Mouse (Mus musculus) intestine, embryonic 16.5 days (tissue): ENCODE measurements at regions not wholly inside any gene's neighbourhood (a gene's known extent, or its start where the extent isn't known, plus 50 kb on each side); places are given as distances from the start of the nearest gene placed in this dataset.

Experiments used
- ATAC-seq: fragments of 200-750 bp; cut with Nextera tagmentation; 2 replicates; pipeline ENCODE4 v1.8.0; 2017; ENCODE audit warnings: moderate TSS enrichment, moderate library complexity
- H3K27ac ChIP-seq: fragments of 300-500 bp; sonication (generic); 2 replicates; pipeline ENCODE4 v1.5.1; 2014; ENCODE audit warnings: mild to moderate bottlenecking, low read length
- H3K27me3 ChIP-seq: fragments of 300-500 bp; sonication (generic); replicated peaks from 2 replicates; pipeline ENCODE4 v1.6.1; 2014; ENCODE audit warnings: low read length, control low read depth, mixed read lengths; ENCODE audit not compliant: control insufficient read depth, insufficient read depth
- H3K36me3 ChIP-seq: fragments of 300-500 bp; sonication (generic); 2 replicates; pipeline ENCODE4 v1.6.1; 2014; ENCODE audit warnings: low read length, control low read depth; ENCODE audit not compliant: control insufficient read depth, insufficient read depth
- H3K4me1 ChIP-seq: fragments of 300-500 bp; sonication (generic); 2 replicates; pipeline ENCODE4 v1.6.1; 2014; ENCODE audit warnings: low read length, control low read depth, mixed read lengths; ENCODE audit not compliant: control insufficient read depth, insufficient read depth
- H3K4me2 ChIP-seq: fragments of 300-500 bp; sonication (generic); 2 replicates; pipeline ENCODE4 v1.6.1; 2014; ENCODE audit warnings: low read depth, low read length, control low read depth
- H3K4me3 ChIP-seq: fragments of 300-500 bp; sonication (generic); 2 replicates; pipeline ENCODE4 v1.5.1; 2014; ENCODE audit warnings: mild to moderate bottlenecking, low read length
- H3K9ac ChIP-seq: fragments of 300-500 bp; sonication (generic); 2 replicates; pipeline ENCODE4 v1.6.1; 2014; ENCODE audit warnings: low read depth, low read length
- H3K9me3 ChIP-seq: fragments of 300-500 bp; sonication (generic); 2 replicates; pipeline ENCODE4 v1.6.1; 2016; ENCODE audit warnings: low read length, control low read depth; ENCODE audit not compliant: control insufficient read depth
- WGBS: fragments of 180-500 bp; shearing (Covaris S2); extraction: QIAGEN DNeasy Blood & Tissue Kit; methylation state at CpG from one replicate; pipeline ENCODE4 v1.1.7; 2014; 5-methylcytosine and 5-hydroxymethylcytosine counted together

GRCm38 (mm10) chr13:70037985-70038667 lies 235.9 kb downstream of the Med10 start:
- Histone ChIP-seq H3K4me3 (no peak overlapping the region), H3K36me3 (no peaks in the 10 kb centered on the region), H3K4me1 (no peaks in the 10 kb centered on the region), H3K27me3 (no peaks in the 10 kb centered on the region), H3K4me2 (no peak overlapping the region), H3K9ac (no peak overlapping the region), H3K27ac (no peak overlapping the region), H3K9me3 (no peaks in the 10 kb centered on the region)
- no peak for ATAC-seq
- WGBS, result 42% methylated on average over 11 of the region's 11 CpGs

- ATAC-seq, result no peak
- Histone ChIP-seq H3K27me3 (no peaks in the 10 kb centered on the region), H3K36me3 (no peaks in the 10 kb centered on the region), H3K4me3 (no peak overlapping the region), H3K9me3 (no peaks in the 10 kb centered on the region), H3K4me1 (no peaks in the 10 kb centered on the region), H3K9ac (no peak overlapping the region), H3K4me2 (no peak overlapping the region), H3K27ac (no peak overlapping the region)
- 67% methylated on average over 9 of the region's 9 CpGs for WGBS
Measured at GRCm38 (mm10) chr13:70057920-70058319, 255.7 kb downstream of the Med10 start.

- Histone ChIP-seq H3K27me3 (no peaks in the 10 kb centered on the region), H3K9me3 (no peaks in the 10 kb centered on the region), H3K4me2 (no peak overlapping the region), H3K9ac (no peak overlapping the region), H3K27ac (no peak overlapping the region), H3K36me3 (no peaks in the 10 kb centered on the region), H3K4me1 (no peaks in the 10 kb centered on the region), H3K4me3 (no peak overlapping the region)
- no peak for ATAC-seq
- 75% methylated on average over 13 of the region's 13 CpGs for WGBS
Measured at GRCm38 (mm10) chr13:70061363-70061945, 259.3 kb downstream of the Med10 start.

GRCm38 (mm10) chr13:70073655-70074054 lies 271.5 kb downstream of the Med10 start:
- Histone ChIP-seq H3K4me2 (no peak overlapping the region), H3K27ac (no peak overlapping the region), H3K27me3 (no peaks in the 10 kb centered on the region), H3K4me3 (no peak overlapping the region), H3K9me3 (no peaks in the 10 kb centered on the region), H3K9ac (no peak overlapping the region), H3K36me3 (no peaks in the 10 kb centered on the region), H3K4me1 (no peaks in the 10 kb centered on the region)
- no peak for ATAC-seq
- 79% methylated on average over 6 of the region's 6 CpGs for WGBS

GRCm38 (mm10) chr13:70075353-70075752 lies 273.2 kb downstream of the Med10 start:
- H3K9me3 ChIP-seq, result no peaks in the 10 kb centered on the region
- H3K36me3 ChIP-seq, result no peaks in the 10 kb centered on the region
- H3K9ac ChIP-seq, result no peak overlapping the region
- H3K4me1 ChIP-seq, result no peaks in the 10 kb centered on the region
- no peak overlapping the region for H3K4me3 ChIP-seq
- 90% methylated on average over 4 of the region's 4 CpGs for WGBS
- no peak overlapping the region for H3K4me2 ChIP-seq
- H3K27ac ChIP-seq, result no peak overlapping the region
- ATAC-seq, result no peak
- no peaks in the 10 kb centered on the region for H3K27me3 ChIP-seq

GRCm38 (mm10) chr13:70081108-70081507 lies 278.9 kb downstream of the Med10 start:
- no peak overlapping the region for H3K4me2 ChIP-seq
- no peaks in the 10 kb centered on the region for H3K27me3 ChIP-seq
- H3K9ac ChIP-seq, result no peak overlapping the region
- no peaks in the 10 kb centered on the region for H3K36me3 ChIP-seq
- no peaks in the 10 kb centered on the region for H3K9me3 ChIP-seq
- no peak overlapping the region for H3K4me3 ChIP-seq
- WGBS, result 77% methylated on average over 4 of the region's 4 CpGs
- H3K27ac ChIP-seq, result no peak overlapping the region
- no peaks in the 10 kb centered on the region for H3K4me1 ChIP-seq
- no peak for ATAC-seq

GRCm38 (mm10) chr13:70092886-70093285 lies 290.7 kb downstream of the Med10 start:
- no peaks in the 10 kb centered on the region for H3K4me1 ChIP-seq
- H3K27me3 ChIP-seq, result no peaks in the 10 kb centered on the region
- no peak overlapping the region for H3K9ac ChIP-seq
- no peak overlapping the region for H3K4me3 ChIP-seq
- no peak for ATAC-seq
- no peaks in the 10 kb centered on the region for H3K36me3 ChIP-seq
- H3K4me2 ChIP-seq, result no peak overlapping the region
- no peaks in the 10 kb centered on the region for H3K9me3 ChIP-seq
- 63% methylated on average over 4 of the region's 4 CpGs for WGBS
- no peak overlapping the region for H3K27ac ChIP-seq

- Histone ChIP-seq H3K9me3 (no peaks in the 10 kb centered on the region), H3K9ac (no peak overlapping the region), H3K4me2 (no peak overlapping the region), H3K4me3 (no peak overlapping the region), H3K4me1 (no peaks in the 10 kb centered on the region), H3K36me3 (no peaks in the 10 kb centered on the region), H3K27me3 (no peaks in the 10 kb centered on the region), H3K27ac (no peak overlapping the region)
- 46% methylated on average over 2 of the region's 2 CpGs for WGBS
- no peak for ATAC-seq
Measured at GRCm38 (mm10) chr13:70093970-70094369, 291.8 kb downstream of the Med10 start.

GRCm38 (mm10) chr13:70096430-70097301 lies 294.5 kb downstream of the Med10 start:
- no peak for ATAC-seq
- H3K4me2 ChIP-seq, result no peak overlapping the region
- no peaks in the 10 kb centered on the region for H3K9me3 ChIP-seq
- no peaks in the 10 kb centered on the region for H3K4me1 ChIP-seq
- no peaks in the 10 kb centered on the region for H3K36me3 ChIP-seq
- H3K4me3 ChIP-seq, result no peak overlapping the region
- no peak overlapping the region for H3K27ac ChIP-seq
- no peaks in the 10 kb centered on the region for H3K27me3 ChIP-seq
- no peak overlapping the region for H3K9ac ChIP-seq
- WGBS, result 67% methylated on average over 7 of the region's 7 CpGs
